Mouse (Mus musculus) MEL (cell line): Measurements from ENCODE around the gene Gimap3. TPM values are rescaled to one million over a fixed set of nuclear protein-coding genes. Genes with fewer than 3 reads are reported as not detected.

Source experiments
- DNase-seq: peaks from one replicate; pipeline ENCODE4 v3.0.0; 2011; ENCODE audit warnings: low read depth, low spot score
- H3K27ac ChIP-seq: 2 replicates; pipeline ENCODE4 v1.5.1; 2012; ENCODE audit warnings: low read depth, mild to moderate bottlenecking, control low read depth, low read length, moderate library complexity; ENCODE audit not compliant: control insufficient read depth
- H3K27me3 ChIP-seq, 2 experiments: fragments of 150-350 bp in 1 of 2; sonication (generic) in 1 of 2; 2 replicates each; pipeline ENCODE4 v1.6.1; 2012; ENCODE audit warnings: low read length in 2 of 2, mild to moderate bottlenecking in 2 of 2, improper control_type of control experiment in 1 of 2, moderate library complexity in 1 of 2; ENCODE audit not compliant: insufficient read depth in 2 of 2, control insufficient read depth in 1 of 2
- H3K36me3 ChIP-seq, 2 experiments: 2 replicates each; pipeline ENCODE4 v1.6.1; 2012 to 2014; ENCODE audit warnings: low read length in 2 of 2, improper control_type of control experiment in 1 of 2, inconsistent platforms in 1 of 2, mild to moderate bottlenecking in 1 of 2; ENCODE audit not compliant: insufficient read depth in 2 of 2, control insufficient read depth in 1 of 2
- H3K4me1 ChIP-seq, 2 experiments: fragments of 150-350 bp in 1 of 2; sonication (generic) in 1 of 2; 2 replicates each; pipeline ENCODE4 v1.6.1; 2012; ENCODE audit warnings: low read length in 2 of 2, improper control_type of control experiment in 1 of 2, mild to moderate bottlenecking in 1 of 2; ENCODE audit not compliant: insufficient read depth in 2 of 2, control insufficient read depth in 1 of 2
- H3K4me3 ChIP-seq, 2 experiments: fragments of 150-350 bp in 1 of 2; sonication (generic) in 1 of 2; 2 replicates each; pipeline ENCODE4 v1.5.1; 2012; ENCODE audit warnings: low read depth in 2 of 2, low read length in 2 of 2, mild to moderate bottlenecking in 2 of 2, moderate library complexity in 2 of 2, control low read depth in 1 of 2, improper control_type of control experiment in 1 of 2; ENCODE audit not compliant: control insufficient read depth in 1 of 2, insufficient read depth in 1 of 2
- H3K79me2 ChIP-seq: 2 replicates; pipeline ENCODE4 v1.6.1; 2012; ENCODE audit warnings: mild to moderate bottlenecking, low read length, moderate library complexity; ENCODE audit not compliant: control insufficient read depth, poor library complexity, insufficient read depth
- H3K9ac ChIP-seq: 2 replicates; pipeline ENCODE4 v1.6.1; 2012; ENCODE audit warnings: low read depth, mild to moderate bottlenecking, control low read depth, low read length, moderate library complexity; ENCODE audit not compliant: control insufficient read depth, poor library complexity, severe bottlenecking
- H3K9me3 ChIP-seq: fragments of 150-350 bp; sonication (generic); replicated peaks from 2 replicates; pipeline ENCODE4 v1.6.1; 2012; ENCODE audit warnings: mild to moderate bottlenecking, low read length, improper control_type of control experiment, moderate library complexity; ENCODE audit not compliant: insufficient read depth
- CHD1 ChIP-seq: IDR thresholded peaks from 2 replicates; pipeline ENCODE4 v1.6.1; 2012; ENCODE audit warnings: low read depth, mild to moderate bottlenecking, inconsistent platforms, low read length, improper control_type of control experiment
- E2F4 ChIP-seq: IDR thresholded peaks from 2 replicates; pipeline ENCODE4 v1.6.1; 2011; ENCODE audit warnings: low read depth, low read length, improper control_type of control experiment, borderline replicate concordance
- EP300 ChIP-seq, 2 experiments: IDR thresholded peaks; 2 replicates each; pipeline ENCODE4 v1.6.1; 2011; ENCODE audit warnings: improper control_type of control experiment in 2 of 2, low read length in 2 of 2, low read depth in 1 of 2, mild to moderate bottlenecking in 1 of 2
- ETS1 ChIP-seq: IDR thresholded peaks from 2 replicates; pipeline ENCODE4 v1.6.1; 2012; ENCODE audit warnings: low read depth, mild to moderate bottlenecking, inconsistent platforms, low read length, improper control_type of control experiment, moderate library complexity
- GATA1 ChIP-seq: IDR thresholded peaks from 2 replicates; pipeline ENCODE4 v1.6.1; 2011; ENCODE audit warnings: low read depth, low read length, improper control_type of control experiment
- HCFC1 ChIP-seq: IDR thresholded peaks from 2 replicates; pipeline ENCODE4 v1.6.1; 2012; ENCODE audit warnings: low read depth, mild to moderate bottlenecking, inconsistent platforms, low read length, improper control_type of control experiment, moderate library complexity
- JUND ChIP-seq: IDR thresholded peaks from 2 replicates; pipeline ENCODE4 v1.6.1; 2011; ENCODE audit warnings: low read depth, mild to moderate bottlenecking, improper control_type of control experiment, low read length
- MAFK ChIP-seq: IDR thresholded peaks from 2 replicates; pipeline ENCODE4 v1.6.1; 2011; ENCODE audit warnings: low read depth, mild to moderate bottlenecking, low read length, improper control_type of control experiment, borderline replicate concordance
- MAX ChIP-seq: IDR thresholded peaks from 2 replicates; pipeline ENCODE4 v1.6.1; 2011; ENCODE audit warnings: low read length, improper control_type of control experiment
- MXI1 ChIP-seq: IDR thresholded peaks from 2 replicates; pipeline ENCODE4 v1.6.1; 2011; ENCODE audit warnings: mild to moderate bottlenecking, low read depth, low read length, improper control_type of control experiment
- MYC ChIP-seq: IDR thresholded peaks from 2 replicates; pipeline ENCODE4 v1.6.1; 2011; ENCODE audit warnings: low read depth, mild to moderate bottlenecking, low read length, improper control_type of control experiment, moderate library complexity
- NELFE ChIP-seq: IDR thresholded peaks from 2 replicates; pipeline ENCODE4 v1.6.1; 2011; ENCODE audit warnings: low read depth, low read length, improper control_type of control experiment
- POLR2AphosphoS2 ChIP-seq: IDR thresholded peaks from 2 replicates; pipeline ENCODE4 v1.6.1; 2011; ENCODE audit warnings: low read length, improper control_type of control experiment
- RAD21 ChIP-seq: IDR thresholded peaks from 2 replicates; pipeline ENCODE4 v1.6.1; 2011; ENCODE audit warnings: mild to moderate bottlenecking, low read depth, low read length, improper control_type of control experiment
- TAL1 ChIP-seq: IDR thresholded peaks from 2 replicates; pipeline ENCODE4 v1.6.1; 2012; ENCODE audit warnings: mild to moderate bottlenecking, inconsistent platforms, low read length, moderate library complexity, mixed read lengths
- UBTF ChIP-seq: IDR thresholded peaks from 2 replicates; pipeline ENCODE4 v1.6.1; 2012; ENCODE audit warnings: low read depth, mild to moderate bottlenecking, inconsistent platforms, low read length, improper control_type of control experiment, moderate library complexity, borderline replicate concordance; ENCODE audit not compliant: insufficient read depth
- USF1 ChIP-seq: IDR thresholded peaks from 2 replicates; pipeline ENCODE4 v1.6.1; 2014; ENCODE audit warnings: low read depth, mild to moderate bottlenecking, inconsistent platforms, low read length, improper control_type of control experiment, moderate library complexity
- ZKSCAN1 ChIP-seq: IDR thresholded peaks from 2 replicates; pipeline ENCODE4 v1.6.1; 2012; ENCODE audit warnings: low read depth, mild to moderate bottlenecking, inconsistent platforms, low read length, improper control_type of control experiment, moderate library complexity
- ZMIZ1 ChIP-seq: IDR thresholded peaks from 2 replicates; pipeline ENCODE4 v1.6.1; 2012; ENCODE audit warnings: low read depth, mild to moderate bottlenecking, inconsistent platforms, low read length, improper control_type of control experiment, moderate library complexity
- ZNF384 ChIP-seq: IDR thresholded peaks from 2 replicates; pipeline ENCODE4 v1.6.1; 2012; ENCODE audit warnings: low read depth, mild to moderate bottlenecking, inconsistent platforms, low read length, improper control_type of control experiment
- polyA plus RNA-seq, 2 experiments: library from polyadenylated mRNA; stranded (reverse) in 1 of 2; unstranded in 1 of 2; fragments of >175 nt in 1 of 2; fragments of >200 nt in 1 of 2; gene quantifications; 2 replicates each; pipeline versions ENCODE4 v1.2.1 to v1.2.4; 2012; ENCODE audit warnings: low replicate concordance in 2 of 2, low read depth in 1 of 2; ENCODE audit not compliant: insufficient read length in 2 of 2, insufficient read depth in 1 of 2, missing spikeins in 1 of 2
- total RNA-seq: library from RNA; depleted of rRNA; stranded (reverse); fragments of 300-350 nt; gene quantifications from 2 replicates; pipeline ENCODE4 v1.2.3, GENCODE M21; 2012

The Gimap3 gene
- total and polyA plus RNA-seq, 3 experiments = not detected

GRCm38 (mm10) chr6:48768933-48769332, 1.7 kb downstream of the Gimap3 start:
- no peaks in the 10 kb centered on the region for H3K36me3 ChIP-seq
- no peak for TF ChIP-seq JUND
- TF ChIP-seq ZMIZ1 = no peak
- no peak for TF ChIP-seq TAL1
- TF ChIP-seq E2F4 = no peak
- no peak for TF ChIP-seq MXI1
- no peak for TF ChIP-seq POLR2AphosphoS2
- TF ChIP-seq UBTF = no peak
- no peak for TF ChIP-seq ETS1
- no peak for TF ChIP-seq EP300 (IDR thresholded peaks at IDR 0.05; ENCODE audit: low read depth in 1 of 2, low read length in 2 of 2)
- TF ChIP-seq HCFC1 = no peak
- no peak for TF ChIP-seq MAX
- TF ChIP-seq NELFE = no peak
- TF ChIP-seq RAD21 = no peak
- H3K79me2 ChIP-seq = no peaks in the 10 kb centered on the region
- H3K9ac ChIP-seq = no peak overlapping the region
- no peak overlapping the region for H3K27ac ChIP-seq
- no peaks in the 10 kb centered on the region for H3K9me3 ChIP-seq
- no peaks in the 10 kb centered on the region for H3K27me3 ChIP-seq
- no peaks in the 10 kb centered on the region for H3K4me1 ChIP-seq
- DNase-seq = no peak
- no peak overlapping the region for H3K4me3 ChIP-seq

DNA sequence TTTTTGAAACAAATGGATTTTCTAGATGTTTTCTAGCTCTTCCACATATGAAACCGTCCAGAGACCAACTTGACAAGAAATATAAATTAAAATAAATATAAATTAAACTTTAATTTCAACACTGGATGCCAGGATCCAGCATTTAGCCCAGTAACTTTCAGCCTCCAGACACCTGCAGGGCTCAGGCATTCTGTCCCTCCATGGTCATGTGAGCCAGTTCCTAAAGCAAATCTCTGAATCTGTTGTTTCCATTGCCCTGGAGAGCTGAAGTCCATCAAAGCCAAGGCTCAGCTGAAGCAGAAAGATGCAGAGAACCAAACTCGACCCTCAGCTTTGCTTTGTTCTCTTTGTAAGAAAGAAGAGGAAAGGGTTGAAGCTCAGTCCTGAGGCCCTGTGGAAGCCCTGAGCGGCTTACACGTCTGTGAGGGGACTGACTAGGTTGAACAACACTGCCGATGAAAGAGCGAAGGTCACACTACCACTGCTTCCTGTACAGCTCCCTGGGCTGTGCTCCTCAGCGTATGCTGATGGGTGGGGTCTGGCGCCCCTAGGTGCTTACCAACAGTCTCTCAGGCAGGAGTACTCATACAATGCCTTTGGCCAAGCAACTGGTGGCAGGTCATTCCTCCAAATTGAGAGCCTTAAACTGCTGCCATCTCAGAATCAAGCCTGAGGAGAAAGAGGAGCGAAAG, 2.3 kb downstream of the Gimap3 start:
- no peak for DNase-seq
- H3K9me3 ChIP-seq = no peaks in the 10 kb centered on the region
- no peaks in the 10 kb centered on the region for H3K36me3 ChIP-seq
- no peak overlapping the region for H3K4me3 ChIP-seq
- H3K79me2 ChIP-seq = no peaks in the 10 kb centered on the region
- H3K9ac ChIP-seq = no peak overlapping the region
- TF ChIP-seq USF1 (no peak), ZKSCAN1 (no peak), MYC (no peak), CHD1 (no peak), MAFK (no peak), GATA1 (no peak), ZNF384 (no peak)
- TF ChIP-seq, all 39 proteins: peak for 0
- Histone ChIP-seq H3K27ac (no peak overlapping the region), H3K4me1 (no peaks in the 10 kb centered on the region), H3K27me3 (no peaks in the 10 kb centered on the region)
